Mouse (Mus musculus): ENCODE measurements around the gene AC134908.4. TPM values are rescaled to one million over a fixed set of nuclear protein-coding genes. Genes with fewer than 3 reads are reported as not detected.
"Not testable (repeated sequence)": the region's sequence is repeated elsewhere in the genome, so short reads cannot be mapped to it uniquely, and the experiment has no call there.

AC134908.4 gene
- polyA plus RNA-seq, 1 experiment = 1.3 TPM

- DNase-seq (ENCODE audit: low read depth, low spot score) = no peak
- WGBS = 67% methylated on average over 4 of the region's 4 CpGs
Observed at GRCm38 (mm10) chr17:25810890-25811289, 15.4 kb upstream of the AC134908.4 start.

GRCm38 (mm10) chr17:25809606-25810340 lies 14.3 kb upstream of the AC134908.4 start:
- DNase-seq (ENCODE audit: low read depth, low spot score) = no peak

GRCm38 (mm10) chr17:25808789-25809605 lies 13.5 kb upstream of the AC134908.4 start, which contains the start of gene Fbxl16:
Gene Fbxl16 (plus strand): TSS chr17:25809085.
- no peak for DNase-seq (ENCODE audit: low read depth, low spot score)
- 1% methylated on average over 87 of the region's 100 CpGs for WGBS

More at GRCm38 (mm10) chr17:25809606-25810340, 14.3 kb upstream of the AC134908.4 start:
- 16% methylated on average over 25 of the region's 25 CpGs for WGBS

- no peak for DNase-seq (ENCODE audit: low read depth, low spot score)
- 54% methylated on average over 5 of the region's 5 CpGs for WGBS
Observed at GRCm38 (mm10) chr17:25808028-25808427, 12.6 kb upstream of the AC134908.4 start.

- WGBS = 37% methylated on average over 2 of the region's 2 CpGs
- not testable (repeated sequence) for DNase-seq (ENCODE audit: low read depth, low spot score)
Observed at GRCm38 (mm10) chr17:25807452-25807851, 12.0 kb upstream of the AC134908.4 start.

GRCm38 (mm10) chr17:25806507-25806906 lies 11.0 kb upstream of the AC134908.4 start:
- WGBS = 46% methylated on average over 4 of the region's 4 CpGs
- no peak for DNase-seq (ENCODE audit: low read depth, low spot score)

DNA sequence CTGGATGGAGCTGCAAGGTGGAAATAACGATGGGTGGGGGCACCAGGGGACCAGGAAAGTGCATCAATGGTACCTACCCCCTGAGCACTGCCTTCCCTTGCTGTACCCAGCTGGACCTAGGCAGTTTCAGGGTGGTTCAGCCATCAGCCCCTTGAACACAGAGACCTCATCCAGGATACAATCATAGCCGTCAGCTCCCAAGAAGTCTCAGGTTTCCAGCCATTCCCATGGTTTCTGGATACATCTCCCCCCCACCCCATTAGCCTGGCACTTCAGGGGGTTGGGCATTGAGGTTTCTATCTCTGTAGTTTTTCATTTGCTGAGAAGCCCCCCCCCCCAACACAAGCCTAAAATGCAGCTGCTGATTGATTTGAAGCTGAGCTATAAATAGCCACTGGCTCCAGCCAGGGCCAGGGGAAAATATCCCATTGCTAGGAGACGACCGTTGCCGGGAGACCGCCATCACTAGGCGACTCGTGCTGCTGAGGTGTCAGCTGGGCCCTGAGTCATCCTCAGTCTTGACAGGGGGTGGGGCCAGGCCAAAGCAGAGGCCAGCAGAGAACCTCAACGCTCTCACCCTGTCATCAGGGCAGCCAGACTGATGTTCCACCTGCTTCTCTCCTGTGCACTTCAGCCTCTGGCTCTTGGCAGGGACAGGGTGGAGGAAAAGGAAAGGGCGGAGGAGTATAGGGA lies 7.5 kb upstream of the AC134908.4 start:
- DNase-seq (ENCODE audit: low read depth, low spot score) = no peak
- 14% methylated on average over 10 of the region's 10 CpGs for WGBS

DNA sequence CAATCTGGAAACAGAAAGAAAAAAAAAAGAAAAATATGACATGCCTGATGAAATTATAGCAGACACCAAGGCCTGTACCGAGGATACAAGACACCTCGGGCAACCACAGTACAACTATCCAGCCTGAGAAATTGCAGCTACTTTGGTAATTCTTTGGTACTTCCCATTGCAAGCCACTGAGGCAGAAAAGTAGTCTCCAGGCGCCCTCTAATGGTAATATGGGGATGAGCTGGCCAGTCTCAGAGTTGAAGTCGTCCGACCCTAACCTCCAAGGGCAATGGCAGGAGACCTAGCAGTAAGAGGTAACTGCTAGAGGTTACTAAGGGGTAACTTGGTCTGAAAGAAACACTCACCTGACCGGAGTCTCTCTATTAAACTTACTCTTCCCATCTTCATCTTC lies 5.6 kb upstream of the AC134908.4 start:
- peak; percentile 42 for DNase-seq (ENCODE audit: low read depth, low spot score)
- WGBS = 5% methylated on average over 6 of the region's 6 CpGs

GRCm38 (mm10) chr17:25796951-25797369 lies 1.5 kb upstream of the AC134908.4 start, which contains the start of gene Metrn:
Gene Metrn (minus strand): TSS chr17:25797136.
- peak; percentile 48 for DNase-seq (ENCODE audit: low read depth, low spot score)
- WGBS = under 1% methylated on average over 35 of the region's 35 CpGs

DNA sequence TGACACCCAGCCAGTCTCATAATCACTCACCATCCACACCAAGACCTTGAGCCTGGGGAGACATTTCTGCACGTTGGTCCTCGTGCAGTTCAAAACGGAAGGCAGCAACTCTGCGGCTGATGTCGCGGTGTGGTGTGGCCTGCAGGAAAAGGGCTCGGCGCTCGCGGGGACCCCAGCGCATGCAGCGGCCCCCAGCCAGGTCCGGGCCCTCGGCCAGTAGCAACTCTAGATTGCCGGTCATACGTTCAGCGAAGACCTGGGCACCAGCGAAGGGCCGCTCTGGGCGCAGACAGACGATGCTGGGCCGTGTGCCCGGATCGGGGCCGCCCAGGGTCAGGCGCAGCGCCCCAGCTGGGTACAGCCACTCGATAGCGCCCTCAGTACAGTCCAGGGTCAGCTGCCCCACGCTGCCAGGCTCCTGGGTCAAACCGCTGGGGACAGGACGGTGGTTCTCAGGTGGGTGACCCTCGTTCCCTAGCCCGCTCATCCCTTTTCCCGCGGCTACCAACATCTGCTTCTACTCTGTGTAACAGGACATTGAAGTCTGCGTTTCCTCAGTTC lies 832 bp upstream of the AC134908.4 start:
- DNase-seq (ENCODE audit: low read depth, low spot score) = no peak
- WGBS = 7% methylated on average over 37 of the region's 37 CpGs

DNA sequence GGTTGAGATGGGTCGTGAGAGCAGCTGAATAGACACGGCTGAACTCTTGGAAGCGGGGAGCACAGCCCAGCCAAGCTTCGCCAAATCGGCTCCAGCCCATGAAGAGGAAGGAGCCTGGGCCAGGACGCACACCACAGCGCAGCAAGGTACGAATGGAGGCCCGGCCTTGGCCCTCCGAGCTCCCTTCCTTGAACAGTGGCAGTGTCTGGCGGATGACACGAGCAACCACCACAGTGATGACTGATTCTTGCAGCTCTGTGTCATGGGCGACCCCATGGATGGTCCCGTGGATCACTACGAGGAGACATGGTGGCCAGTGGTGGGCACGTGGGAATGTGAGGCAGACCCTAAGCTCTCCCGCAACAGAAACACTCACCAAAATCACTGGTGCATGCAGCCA lies 461 bp downstream of the AC134908.4 start:
- WGBS = 92% methylated on average over 17 of the region's 17 CpGs

GRCm38 (mm10) chr17:25794197-25794596 lies 1.3 kb downstream of the AC134908.4 start:
- no peak for DNase-seq (ENCODE audit: low read depth, low spot score)
- WGBS = 75% methylated on average over 13 of the region's 13 CpGs

More for the DNA sequence above, 461 bp downstream of the AC134908.4 start:
- no peak for DNase-seq (ENCODE audit: low read depth, low spot score)

GRCm38 (mm10) chr17:25792615-25793014 lies 2.8 kb downstream of the AC134908.4 start, which contains the start of gene Fam173a:
Gene Fam173a (minus strand): TSS chr17:25792901.
- DNase-seq (ENCODE audit: low read depth, low spot score) = no peak
- under 1% methylated on average over 14 of the region's 14 CpGs for WGBS

DNA sequence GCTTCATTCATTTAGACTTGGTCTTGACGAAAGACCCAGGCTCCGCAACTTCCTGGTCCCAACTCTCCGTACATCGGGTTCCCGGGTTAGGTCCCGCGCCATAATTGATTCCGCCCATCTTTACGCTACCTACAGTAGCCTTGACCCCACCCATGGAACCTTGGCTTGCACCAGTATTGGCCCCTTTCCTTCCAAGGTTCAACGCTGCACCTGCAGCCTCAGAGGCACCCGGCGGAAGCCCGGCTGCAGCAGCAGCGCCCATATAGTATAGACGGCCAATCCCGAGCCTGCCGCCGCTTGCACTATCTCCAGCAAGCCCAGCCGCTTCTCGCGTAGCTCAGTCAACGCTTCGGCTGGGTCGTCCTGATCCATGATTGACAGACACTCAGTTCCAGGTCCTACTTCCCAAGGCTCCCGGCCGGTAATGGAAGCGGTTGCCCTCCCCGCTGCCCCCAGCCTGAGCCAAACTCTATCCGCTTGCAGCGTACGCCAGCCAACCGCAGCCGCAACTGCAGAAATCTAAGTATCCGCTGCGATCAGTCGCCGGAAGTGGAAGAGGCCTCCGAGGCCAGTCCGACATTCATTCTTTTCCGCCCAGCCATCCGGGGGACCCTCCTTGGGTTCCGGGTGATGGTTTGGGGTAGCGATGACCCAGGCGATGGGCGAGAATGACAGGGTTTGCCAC lies 3.5 kb downstream of the AC134908.4 start:
- under 1% methylated on average over 45 of the region's 45 CpGs for WGBS

GRCm38 (mm10) chr17:25791320-25791842 lies 4.1 kb downstream of the AC134908.4 start:
- no peak for DNase-seq (ENCODE audit: low read depth, low spot score)
- 20% methylated on average over 19 of the region's 19 CpGs for WGBS

More for the DNA sequence above, 3.5 kb downstream of the AC134908.4 start:
- DNase-seq (ENCODE audit: low read depth, low spot score) = peak; percentile 39

DNA sequence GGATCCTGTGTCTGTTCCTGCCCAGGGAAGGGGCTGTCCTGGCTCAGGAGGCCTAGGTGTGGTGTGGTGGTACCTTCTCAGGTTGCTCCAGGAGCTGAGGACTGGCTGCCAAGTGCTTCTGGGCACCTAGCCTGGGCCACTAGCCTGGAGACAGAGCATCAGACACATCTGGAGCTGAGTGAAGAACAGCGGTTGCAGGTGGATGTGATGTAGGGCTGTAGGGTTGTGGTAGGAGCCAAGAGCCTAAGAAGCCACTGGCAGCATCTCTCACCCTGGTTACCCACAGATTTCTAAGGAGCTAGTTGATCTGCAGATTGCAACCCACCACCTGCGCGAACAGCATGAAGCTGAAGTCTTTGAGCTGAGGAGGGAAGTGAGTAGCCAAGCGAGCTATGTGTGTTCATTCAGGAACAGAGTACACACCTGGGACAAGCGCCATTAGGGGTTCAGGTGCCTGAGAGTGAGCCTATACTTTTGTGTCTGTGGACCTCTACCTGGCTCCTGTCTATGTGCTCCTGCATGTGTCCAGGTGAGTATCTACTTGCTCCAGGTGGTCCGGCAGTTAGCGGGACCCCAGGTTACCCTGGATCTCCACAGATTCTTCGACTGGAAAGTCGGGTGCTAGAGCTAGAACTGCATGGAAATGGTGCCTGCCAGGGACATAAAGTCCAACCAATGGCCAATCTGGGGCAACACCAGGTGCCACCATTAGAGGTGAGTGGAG lies 8.5 kb downstream of the AC134908.4 start:
- no peak for DNase-seq (ENCODE audit: low read depth, low spot score)
- WGBS = 91% methylated on average over 9 of the region's 9 CpGs

GRCm38 (mm10) chr17:25786280-25786679 lies 9.2 kb downstream of the AC134908.4 start, which contains the start of gene Ccdc78:
Gene Ccdc78 (plus strand): TSS chr17:25786580.
- WGBS = 73% methylated on average over 3 of the region's 3 CpGs
- DNase-seq (ENCODE audit: low read depth, low spot score) = no peak

DNA sequence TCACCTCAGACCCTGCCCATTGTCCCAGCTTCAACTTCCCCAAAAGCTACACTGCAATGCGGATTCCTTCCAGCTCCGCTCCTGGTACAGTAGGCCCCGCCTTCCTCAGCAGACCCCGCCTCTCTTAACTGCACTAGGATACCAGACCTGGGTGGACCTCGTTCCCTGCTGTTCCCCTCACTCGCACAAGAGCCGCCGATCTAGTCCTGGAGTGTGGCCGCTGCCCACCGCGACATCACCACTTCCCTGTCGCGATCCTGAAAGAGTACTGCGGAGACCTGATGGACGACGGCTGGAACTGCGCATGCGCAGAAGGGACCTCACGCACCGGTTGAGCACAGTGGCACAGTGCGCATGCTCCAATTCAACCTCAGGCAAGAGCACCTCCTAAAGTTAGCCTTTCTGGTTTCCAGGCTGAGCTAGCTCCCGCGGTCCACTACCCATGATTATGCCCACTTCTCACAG lies 10.1 kb downstream of the AC134908.4 start, which contains the start of gene Haghl:
Gene Haghl (minus strand): TSS at position 393 of the 465 bp plus-strand sequence.
- peak; percentile 87 for DNase-seq (ENCODE audit: low read depth, low spot score)
- under 1% methylated on average over 23 of the region's 23 CpGs for WGBS

All from large intestine, adult 2 months (tissue).